Mouse (Mus musculus): ENCODE results near the gene Tat. TPM values are rescaled to one million over a fixed set of nuclear protein-coding genes. Genes with fewer than 3 reads are reported as not detected.

The Tat gene
- polyA plus RNA-seq (2016; fragmentation: Nextera tagmentation; extraction: Ambion mirVana), result not detected in 2 replicates

GRCm38 (mm10) chr8:109990224-109990623, at the start of gene Tat:
Tat (plus strand) TSS chr8:109990437.
- H3K9me3 ChIP-seq (replicated peaks), result no peaks in the 10 kb centered on the region
- no peaks in the 10 kb centered on the region for H3K36me3 ChIP-seq
- H3K27me3 ChIP-seq (ENCODE audit: low read depth, poor library complexity, severe bottlenecking), result no peaks in the 10 kb centered on the region
- 82% methylated on average over 8 of the region's 8 CpGs for WGBS
- DNase-seq (ENCODE audit: low spot score), result no peak
- no peak within 1 kb of the TSS for H3K27ac ChIP-seq
- H3K4me1 ChIP-seq, result no peaks in the 10 kb centered on the region
- no peak within 1 kb of the TSS for H3K4me3 ChIP-seq

GRCm38 (mm10) chr8:109941606-109942360, 48.5 kb upstream of the Tat start:
- peaks cover 19% of the 10 kb centered on the region for H3K4me1 ChIP-seq
- peaks cover 54% of the 10 kb centered on the region for H3K36me3 ChIP-seq
- no peak overlapping the region for H3K27ac ChIP-seq
- H3K4me3 ChIP-seq, result no peak overlapping the region
- H3K27me3 ChIP-seq (ENCODE audit: low read depth, poor library complexity, severe bottlenecking), result peaks cover 42% of the 10 kb centered on the region
- no peak for DNase-seq (ENCODE audit: low spot score)
- no peaks in the 10 kb centered on the region for H3K9me3 ChIP-seq (replicated peaks)
- 96% methylated on average over 2 of the region's 2 CpGs for WGBS

- peaks cover 25% of the 10 kb centered on the region for H3K36me3 ChIP-seq
- no peak overlapping the region for H3K4me3 ChIP-seq
- H3K9me3 ChIP-seq (replicated peaks), result no peaks in the 10 kb centered on the region
- H3K27ac ChIP-seq, result no peak overlapping the region
- peaks cover 34% of the 10 kb centered on the region for H3K4me1 ChIP-seq
- peaks cover 75% of the 10 kb centered on the region for H3K27me3 ChIP-seq (ENCODE audit: low read depth, poor library complexity, severe bottlenecking)
- 44% methylated on average over 9 of the region's 9 CpGs for WGBS
- DNase-seq (ENCODE audit: low spot score), result no peak
Measured at GRCm38 (mm10) chr8:109945153-109945632, 45.0 kb upstream of the Tat start.

GRCm38 (mm10) chr8:109945694-109946093, 44.5 kb upstream of the Tat start:
- peaks cover 20% of the 10 kb centered on the region for H3K36me3 ChIP-seq
- peaks cover 75% of the 10 kb centered on the region for H3K27me3 ChIP-seq (ENCODE audit: low read depth, poor library complexity, severe bottlenecking)
- 80% methylated on average over 7 of the region's 7 CpGs for WGBS
- no peak for DNase-seq (ENCODE audit: low spot score)
- H3K4me3 ChIP-seq, result no peak overlapping the region
- no peak overlapping the region for H3K27ac ChIP-seq
- peaks cover 34% of the 10 kb centered on the region for H3K4me1 ChIP-seq
- no peaks in the 10 kb centered on the region for H3K9me3 ChIP-seq (replicated peaks)

- Histone ChIP-seq H3K27me3 (ENCODE audit: low read depth, poor library complexity, severe bottlenecking) (peaks cover 78% of the 10 kb centered on the region), H3K4me1 (peaks cover 34% of the 10 kb centered on the region)
- 90% methylated on average over 7 of the region's 7 CpGs for WGBS
Measured at GRCm38 (mm10) chr8:109946272-109946671, 44.0 kb upstream of the Tat start.

GRCm38 (mm10) chr8:109947447-109948284, 42.6 kb upstream of the Tat start:
- H3K27ac ChIP-seq, result peak overlapping the region; percentile 42; the same call in 1 of the 2 replicates
- H3K27me3 ChIP-seq (ENCODE audit: low read depth, poor library complexity, severe bottlenecking), result peaks cover 89% of the 10 kb centered on the region
- peaks cover 34% of the 10 kb centered on the region for H3K4me1 ChIP-seq
- no peaks in the 10 kb centered on the region for H3K9me3 ChIP-seq (replicated peaks)
- DNase-seq (ENCODE audit: low spot score), result peak; percentile 57
- 2% methylated on average over 26 of the region's 26 CpGs for WGBS
- peaks cover 8% of the 10 kb centered on the region for H3K36me3 ChIP-seq
- H3K4me3 ChIP-seq, result peak overlapping the region; percentile 52

More at GRCm38 (mm10) chr8:109946272-109946671, 44.0 kb upstream of the Tat start:
- no peaks in the 10 kb centered on the region for H3K9me3 ChIP-seq (replicated peaks)
- peaks cover 14% of the 10 kb centered on the region for H3K36me3 ChIP-seq
- H3K27ac ChIP-seq, result no peak overlapping the region
- DNase-seq (ENCODE audit: low spot score), result no peak
- no peak overlapping the region for H3K4me3 ChIP-seq

GRCm38 (mm10) chr8:109948285-109948564, 42.0 kb upstream of the Tat start:
- peaks cover 34% of the 10 kb centered on the region for H3K4me1 ChIP-seq
- WGBS, result 3% methylated on average over 19 of the region's 19 CpGs
- H3K36me3 ChIP-seq, result peaks cover 6% of the 10 kb centered on the region
- DNase-seq (ENCODE audit: low spot score), result peak; percentile 54
- peak overlapping the region; percentile 52 for H3K4me3 ChIP-seq
- peak overlapping the region; percentile 42; the same call in 1 of the 2 replicates for H3K27ac ChIP-seq
- no peaks in the 10 kb centered on the region for H3K9me3 ChIP-seq (replicated peaks)
- H3K27me3 ChIP-seq (ENCODE audit: low read depth, poor library complexity, severe bottlenecking), result peaks cover 89% of the 10 kb centered on the region

- Histone ChIP-seq H3K36me3 (no peaks in the 10 kb centered on the region), H3K9me3 (replicated peaks) (no peaks in the 10 kb centered on the region), H3K27ac (no peak overlapping the region), H3K4me1 (peaks cover 15% of the 10 kb centered on the region), H3K27me3 (ENCODE audit: low read depth, poor library complexity, severe bottlenecking) (peaks cover 95% of the 10 kb centered on the region), H3K4me3 (no peak overlapping the region)
- WGBS, result 76% methylated on average over 7 of the region's 7 CpGs
- DNase-seq (ENCODE audit: low spot score), result no peak
Measured at GRCm38 (mm10) chr8:109952171-109952570, 38.1 kb upstream of the Tat start.

GRCm38 (mm10) chr8:109954486-109954948, 35.7 kb upstream of the Tat start:
- Histone ChIP-seq H3K27ac (no peak overlapping the region), H3K27me3 (ENCODE audit: low read depth, poor library complexity, severe bottlenecking) (peaks cover 92% of the 10 kb centered on the region), H3K36me3 (no peaks in the 10 kb centered on the region), H3K4me3 (no peak overlapping the region), H3K4me1 (peaks cover 15% of the 10 kb centered on the region), H3K9me3 (replicated peaks) (no peaks in the 10 kb centered on the region)
- no peak for DNase-seq (ENCODE audit: low spot score)
- 61% methylated on average over 13 of the region's 13 CpGs for WGBS

- no peak overlapping the region for H3K27ac ChIP-seq
- H3K36me3 ChIP-seq, result no peaks in the 10 kb centered on the region
- WGBS, result 9% methylated on average over 16 of the region's 16 CpGs
- H3K4me1 ChIP-seq, result peaks cover 23% of the 10 kb centered on the region
- peak; percentile 50 for DNase-seq (ENCODE audit: low spot score)
- peaks cover 92% of the 10 kb centered on the region for H3K27me3 ChIP-seq (ENCODE audit: low read depth, poor library complexity, severe bottlenecking)
- peak overlapping the region; percentile 13; the same call in 1 of the 2 replicates for H3K4me3 ChIP-seq
- H3K9me3 ChIP-seq (replicated peaks), result no peaks in the 10 kb centered on the region
Measured at GRCm38 (mm10) chr8:109957167-109958028, 32.8 kb upstream of the Tat start.

GRCm38 (mm10) chr8:109958036-109958655, 32.1 kb upstream of the Tat start:
- WGBS, result 32% methylated on average over 12 of the region's 12 CpGs
- Histone ChIP-seq H3K27ac (no peak overlapping the region), H3K27me3 (ENCODE audit: low read depth, poor library complexity, severe bottlenecking) (peaks cover 92% of the 10 kb centered on the region)

GRCm38 (mm10) chr8:109959112-109959511, 31.1 kb upstream of the Tat start:
- no peaks in the 10 kb centered on the region for H3K9me3 ChIP-seq (replicated peaks)
- peaks cover 92% of the 10 kb centered on the region for H3K27me3 ChIP-seq (ENCODE audit: low read depth, poor library complexity, severe bottlenecking)
- H3K27ac ChIP-seq, result no peak overlapping the region
- no peak for DNase-seq (ENCODE audit: low spot score)
- H3K4me1 ChIP-seq, result peaks cover 23% of the 10 kb centered on the region
- no peaks in the 10 kb centered on the region for H3K36me3 ChIP-seq
- WGBS, result 86% methylated on average over 4 of the region's 4 CpGs
- H3K4me3 ChIP-seq, result no peak overlapping the region

More at GRCm38 (mm10) chr8:109958036-109958655, 32.1 kb upstream of the Tat start:
- no peaks in the 10 kb centered on the region for H3K36me3 ChIP-seq
- peaks cover 23% of the 10 kb centered on the region for H3K4me1 ChIP-seq
- no peak overlapping the region for H3K4me3 ChIP-seq
- H3K9me3 ChIP-seq (replicated peaks), result no peaks in the 10 kb centered on the region
- DNase-seq (ENCODE audit: low spot score), result no peak
